Mouse (Mus musculus) heart, embryonic 13.5 days (tissue): ENCODE measurements at regions not wholly inside any gene's neighbourhood (a gene's known extent, or its start where the extent isn't known, plus 50 kb on each side); places are given as distances from the start of the nearest gene placed in this dataset.

ENCODE experiments used
- ATAC-seq: fragments of 200-750 bp; cut with Nextera tagmentation; 2 replicates; pipeline ENCODE4 v1.8.0; 2017; ENCODE audit warnings: moderate TSS enrichment; ENCODE audit not compliant: insufficient number of reproducible peaks, low FRiP score, low TSS enrichment; ENCODE audit errors: extremely low read depth
- H3K27ac ChIP-seq: fragments of 300-500 bp; sonication (generic); replicated peaks from 2 replicates; pipeline ENCODE4 v1.5.1; 2015; ENCODE audit warnings: moderate library complexity, mild to moderate bottlenecking, inconsistent platforms
- H3K27me3 ChIP-seq: fragments of 300-500 bp; sonication (generic); replicated peaks from 2 replicates; pipeline ENCODE4 v1.6.1; 2015; ENCODE audit warnings: mild to moderate bottlenecking, inconsistent platforms
- H3K36me3 ChIP-seq: fragments of 300-500 bp; sonication (generic); 2 replicates; pipeline ENCODE4 v1.6.1; 2015; ENCODE audit warnings: mild to moderate bottlenecking, inconsistent platforms
- H3K4me1 ChIP-seq: fragments of 300-500 bp; sonication (generic); 2 replicates; pipeline ENCODE4 v1.6.1; 2015; ENCODE audit warnings: inconsistent platforms
- H3K4me2 ChIP-seq: fragments of 300-500 bp; sonication (generic); 2 replicates; pipeline ENCODE4 v1.6.1; 2015; ENCODE audit warnings: inconsistent platforms, mild to moderate bottlenecking, moderate library complexity
- H3K4me3 ChIP-seq: fragments of 300-500 bp; sonication (generic); 2 replicates; pipeline ENCODE4 v1.5.1; 2015; ENCODE audit warnings: moderate library complexity, mild to moderate bottlenecking, inconsistent platforms
- H3K9ac ChIP-seq: fragments of 300-500 bp; sonication (generic); 2 replicates; pipeline ENCODE4 v1.6.1; 2015; ENCODE audit warnings: inconsistent platforms, mild to moderate bottlenecking, moderate library complexity
- H3K9me3 ChIP-seq: fragments of 300-500 bp; sonication (generic); 2 replicates; pipeline ENCODE4 v1.6.1; 2016; ENCODE audit warnings: inconsistent platforms
- whole genome bisulfite sequencing: fragments of 180-500 bp; shearing (Covaris S2); methylation state at CpG from one replicate; pipeline ENCODE4 v1.1.7; 2015; ENCODE audit warnings: mixed read lengths; 5-methylcytosine and 5-hydroxymethylcytosine counted together

GRCm38 (mm10) chrX:21293666-21294065 is 118.2 kb upstream of the Gm21876 start:
- no peaks in the 10 kb centered on the region for H3K36me3 ChIP-seq
- no peaks in the 10 kb centered on the region for H3K9me3 ChIP-seq
- no peak overlapping the region for H3K27ac ChIP-seq
- 14% methylated on average over 5 of the region's 5 CpGs for WGBS
- H3K4me3 ChIP-seq: no peak overlapping the region
- H3K9ac ChIP-seq: no peak overlapping the region
- ATAC-seq: no peak
- H3K27me3 ChIP-seq: no peaks in the 10 kb centered on the region
- no peaks in the 10 kb centered on the region for H3K4me1 ChIP-seq
- H3K4me2 ChIP-seq: no peak overlapping the region

- Histone ChIP-seq H3K9ac (no peak overlapping the region), H3K27me3 (no peaks in the 10 kb centered on the region), H3K4me1 (no peaks in the 10 kb centered on the region), H3K4me3 (no peak overlapping the region), H3K36me3 (no peaks in the 10 kb centered on the region), H3K27ac (no peak overlapping the region), H3K9me3 (0 out of 2 replicates have a peak, but pooled peaks cover 2% of the 10 kb centered on the region), H3K4me2 (no peak overlapping the region)
- WGBS: 30% methylated on average over 1 of the region's 1 CpGs
- no peak for ATAC-seq
Observed at GRCm38 (mm10) chrX:21295460-21295859, 120.0 kb upstream of the Gm21876 start.

GRCm38 (mm10) chrX:21297349-21297748 is 121.9 kb upstream of the Gm21876 start:
- no peak overlapping the region for H3K4me3 ChIP-seq
- H3K27ac ChIP-seq: no peak overlapping the region
- no peaks in the 10 kb centered on the region for H3K27me3 ChIP-seq
- H3K4me2 ChIP-seq: no peak overlapping the region
- ATAC-seq: no peak
- no peaks in the 10 kb centered on the region for H3K36me3 ChIP-seq
- 0 out of 2 replicates have a peak, but pooled peaks cover 11% of the 10 kb centered on the region for H3K9me3 ChIP-seq
- no peaks in the 10 kb centered on the region for H3K4me1 ChIP-seq
- 66% methylated on average over 6 of the region's 6 CpGs for WGBS
- no peak overlapping the region for H3K9ac ChIP-seq

- Histone ChIP-seq H3K27me3 (no peaks in the 10 kb centered on the region), H3K9me3 (no peaks in the 10 kb centered on the region), H3K27ac (no peak overlapping the region), H3K4me2 (peak overlapping the region; percentile 62), H3K4me3 (peak overlapping the region; percentile 56), H3K4me1 (no peaks in the 10 kb centered on the region), H3K9ac (peak overlapping the region; percentile 62; the same call in 1 of the 2 replicates), H3K36me3 (no peaks in the 10 kb centered on the region)
- no peak for ATAC-seq
- 23% methylated on average over 13 of the region's 13 CpGs for WGBS
Observed at GRCm38 (mm10) chrX:21334499-21335032, 149.8 kb upstream of the Agtr2 start.

- ATAC-seq: no peak
- no peak overlapping the region for H3K27ac ChIP-seq
- H3K4me3 ChIP-seq: no peak overlapping the region
- H3K36me3 ChIP-seq: no peaks in the 10 kb centered on the region
- H3K9me3 ChIP-seq: no peaks in the 10 kb centered on the region
- H3K9ac ChIP-seq: no peak overlapping the region
- no peak overlapping the region for H3K4me2 ChIP-seq
- H3K27me3 ChIP-seq: no peaks in the 10 kb centered on the region
- WGBS: 55% methylated on average over 1 of the region's 1 CpGs
- no peaks in the 10 kb centered on the region for H3K4me1 ChIP-seq
Observed at GRCm38 (mm10) chrX:21344397-21344796, 139.9 kb upstream of the Agtr2 start.

GRCm38 (mm10) chrX:21350503-21350902 is 133.8 kb upstream of the Agtr2 start:
- H3K4me2 ChIP-seq: no peak overlapping the region
- ATAC-seq: no peak
- H3K36me3 ChIP-seq: no peaks in the 10 kb centered on the region
- H3K27ac ChIP-seq: no peak overlapping the region
- 31% methylated on average over 4 of the region's 4 CpGs for WGBS
- H3K9ac ChIP-seq: no peak overlapping the region
- H3K27me3 ChIP-seq: no peaks in the 10 kb centered on the region
- no peaks in the 10 kb centered on the region for H3K9me3 ChIP-seq
- H3K4me1 ChIP-seq: no peaks in the 10 kb centered on the region
- no peak overlapping the region for H3K4me3 ChIP-seq

GRCm38 (mm10) chrX:21352350-21352749 is 132.0 kb upstream of the Agtr2 start:
- no peaks in the 10 kb centered on the region for H3K27me3 ChIP-seq
- H3K4me1 ChIP-seq: no peaks in the 10 kb centered on the region
- H3K4me2 ChIP-seq: no peak overlapping the region
- H3K36me3 ChIP-seq: no peaks in the 10 kb centered on the region
- no peaks in the 10 kb centered on the region for H3K9me3 ChIP-seq
- no peak overlapping the region for H3K4me3 ChIP-seq
- no peak overlapping the region for H3K27ac ChIP-seq
- ATAC-seq: no peak
- 46% methylated on average over 3 of the region's 3 CpGs for WGBS
- H3K9ac ChIP-seq: no peak overlapping the region

- WGBS: 19% methylated on average over 40 of the region's 43 CpGs
- Histone ChIP-seq H3K27ac (no peak overlapping the region), H3K4me3 (peak overlapping the region; percentile 53), H3K36me3 (no peaks in the 10 kb centered on the region), H3K4me2 (peak overlapping the region; percentile 78), H3K9ac (peak overlapping the region; percentile 67), H3K4me1 (no peaks in the 10 kb centered on the region), H3K9me3 (no peaks in the 10 kb centered on the region), H3K27me3 (0 out of 2 replicates have a peak, but pooled peaks cover 2% of the 10 kb centered on the region)
- no peak for ATAC-seq
Observed at GRCm38 (mm10) chrX:21360771-21361667, 123.3 kb upstream of the Agtr2 start.

- no peaks in the 10 kb centered on the region for H3K4me1 ChIP-seq
- no peaks in the 10 kb centered on the region for H3K36me3 ChIP-seq
- H3K4me3 ChIP-seq: no peak overlapping the region
- no peak for ATAC-seq
- 8% methylated on average over 2 of the region's 2 CpGs for WGBS
- H3K9ac ChIP-seq: no peak overlapping the region
- no peaks in the 10 kb centered on the region for H3K9me3 ChIP-seq
- no peak overlapping the region for H3K4me2 ChIP-seq
- H3K27me3 ChIP-seq: no peaks in the 10 kb centered on the region
- H3K27ac ChIP-seq: no peak overlapping the region
Observed at GRCm38 (mm10) chrX:21385221-21385620, 99.1 kb upstream of the Agtr2 start.

- no peak for ATAC-seq
- Histone ChIP-seq H3K4me1 (no peaks in the 10 kb centered on the region), H3K27me3 (no peaks in the 10 kb centered on the region), H3K9ac (no peak overlapping the region), H3K4me2 (no peak overlapping the region), H3K4me3 (no peak overlapping the region), H3K27ac (no peak overlapping the region), H3K9me3 (no peaks in the 10 kb centered on the region), H3K36me3 (no peaks in the 10 kb centered on the region)
- WGBS: 76% methylated on average over 1 of the region's 1 CpGs
Observed at GRCm38 (mm10) chrX:21389992-21390391, 94.4 kb upstream of the Agtr2 start.

GRCm38 (mm10) chrX:21393212-21393611 is 91.1 kb upstream of the Agtr2 start:
- Histone ChIP-seq H3K27ac (no peak overlapping the region), H3K4me3 (no peak overlapping the region), H3K4me1 (no peaks in the 10 kb centered on the region), H3K36me3 (no peaks in the 10 kb centered on the region), H3K9ac (no peak overlapping the region), H3K27me3 (no peaks in the 10 kb centered on the region), H3K9me3 (no peaks in the 10 kb centered on the region), H3K4me2 (no peak overlapping the region)
- ATAC-seq: no peak
- WGBS: 75% methylated on average over 10 of the region's 10 CpGs

GRCm38 (mm10) chrX:21424797-21425196 is 59.5 kb upstream of the Agtr2 start:
- no peak for ATAC-seq
- H3K9me3 ChIP-seq: no peaks in the 10 kb centered on the region
- H3K9ac ChIP-seq: no peak overlapping the region
- no peaks in the 10 kb centered on the region for H3K27me3 ChIP-seq
- no peak overlapping the region for H3K4me3 ChIP-seq
- no peak overlapping the region for H3K4me2 ChIP-seq
- H3K36me3 ChIP-seq: no peaks in the 10 kb centered on the region
- WGBS: 47% methylated on average over 4 of the region's 4 CpGs
- H3K4me1 ChIP-seq: no peaks in the 10 kb centered on the region
- no peak overlapping the region for H3K27ac ChIP-seq
